Mouse (Mus musculus) liver (tissue): Measurements from ENCODE around the gene Yes1.
A peak's percentile ranks its signal among the peaks of the same experiment; 100 is the strongest.
"Not testable (repeated sequence)": the region's sequence is repeated elsewhere in the genome, so short reads cannot be mapped to it uniquely, and the experiment has no call there.

Experiments
- DNase-seq: peaks from one replicate; pipeline ENCODE4 v3.0.0-alpha.2; 2020; ENCODE audit warnings: mixed read lengths

Yes1 gene

DNA sequence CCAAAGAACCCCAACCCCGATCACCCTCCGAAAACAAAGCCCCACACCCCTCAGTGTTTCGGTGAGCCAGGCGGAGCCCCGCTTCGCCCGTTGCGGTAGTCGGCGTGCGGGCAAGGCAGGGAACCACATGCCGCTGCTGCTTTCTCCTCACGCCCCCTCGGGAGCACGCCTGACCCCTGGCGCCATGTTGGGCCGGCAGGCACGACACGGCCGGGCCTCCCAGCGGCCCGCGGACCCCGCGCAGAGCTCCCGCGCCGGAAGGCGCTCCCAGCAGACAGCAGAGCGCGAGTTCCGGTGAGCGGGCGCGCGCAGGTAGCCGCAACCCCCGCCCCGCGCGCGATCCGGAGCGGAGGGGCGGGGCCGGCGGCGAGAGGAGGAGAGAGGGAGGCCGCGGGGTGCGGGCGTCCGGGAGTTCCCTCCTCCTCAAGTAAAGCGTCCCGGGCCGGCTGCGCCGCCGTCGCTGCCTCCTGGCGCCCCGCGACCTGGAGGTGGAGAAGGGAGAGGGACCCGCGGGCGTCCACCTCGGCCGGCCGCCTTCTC lies at the start of gene Yes1:
Yes1 (plus strand) TSS at position 371 of the 540 bp plus-strand sequence.
- DNase-seq, result peak; percentile 86

GRCm38 (mm10) chr5:32564697-32565096 lies 46.3 kb upstream of the Yes1 start:
- no peak for DNase-seq

DNA sequence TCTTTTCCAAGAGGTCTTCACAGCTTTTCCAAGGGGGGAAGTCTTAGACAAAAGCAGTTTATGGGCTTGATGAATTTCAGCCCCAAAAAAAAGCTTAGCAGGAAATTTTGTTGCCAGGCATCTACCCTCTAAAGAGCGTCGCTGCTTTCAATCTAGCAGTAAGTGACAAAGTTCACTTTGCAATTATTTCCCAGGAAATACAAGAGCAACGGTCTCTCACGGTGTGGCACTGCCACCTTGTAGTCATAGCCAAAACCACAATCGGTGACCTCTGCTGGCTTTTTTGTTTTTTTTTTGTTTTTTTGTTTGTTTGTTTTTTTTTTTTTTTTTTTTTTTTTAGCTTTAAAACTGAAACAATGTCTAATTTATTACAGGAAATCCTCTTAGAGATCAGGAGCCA lies 39.2 kb upstream of the Yes1 start:
- no peak for DNase-seq

- peak; percentile 19 for DNase-seq
Measured at GRCm38 (mm10) chr5:32588136-32588535, 22.8 kb upstream of the Yes1 start.

- DNase-seq, result no peak
Measured at GRCm38 (mm10) chr5:32593793-32594192, 17.2 kb upstream of the Yes1 start.

GRCm38 (mm10) chr5:32594358-32594757 lies 16.6 kb upstream of the Yes1 start:
- no peak for DNase-seq

DNA sequence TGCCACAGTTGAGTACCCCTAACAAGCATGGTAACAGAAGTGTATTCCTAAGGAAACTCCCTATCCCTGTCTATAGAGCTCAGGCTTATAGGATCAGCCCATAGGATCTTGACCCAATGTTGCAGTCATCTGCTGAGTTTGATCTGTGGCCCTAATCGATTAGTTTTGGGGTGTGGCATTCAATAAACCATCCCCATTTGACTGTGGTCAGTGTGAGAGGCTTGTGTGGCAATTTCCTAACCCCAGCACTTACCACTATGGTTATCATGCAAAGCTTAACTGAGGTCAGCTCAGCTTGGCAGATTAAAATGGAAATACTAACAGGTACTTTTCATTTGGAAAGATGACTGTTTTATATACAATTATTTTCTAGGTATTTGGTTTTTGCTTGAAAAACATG lies 5.1 kb upstream of the Yes1 start:
- DNase-seq, result no peak

GRCm38 (mm10) chr5:32607776-32608355 lies 3.1 kb upstream of the Yes1 start:
- DNase-seq, result no peak

GRCm38 (mm10) chr5:32608516-32608915 lies 2.5 kb upstream of the Yes1 start:
- no peak for DNase-seq

DNA sequence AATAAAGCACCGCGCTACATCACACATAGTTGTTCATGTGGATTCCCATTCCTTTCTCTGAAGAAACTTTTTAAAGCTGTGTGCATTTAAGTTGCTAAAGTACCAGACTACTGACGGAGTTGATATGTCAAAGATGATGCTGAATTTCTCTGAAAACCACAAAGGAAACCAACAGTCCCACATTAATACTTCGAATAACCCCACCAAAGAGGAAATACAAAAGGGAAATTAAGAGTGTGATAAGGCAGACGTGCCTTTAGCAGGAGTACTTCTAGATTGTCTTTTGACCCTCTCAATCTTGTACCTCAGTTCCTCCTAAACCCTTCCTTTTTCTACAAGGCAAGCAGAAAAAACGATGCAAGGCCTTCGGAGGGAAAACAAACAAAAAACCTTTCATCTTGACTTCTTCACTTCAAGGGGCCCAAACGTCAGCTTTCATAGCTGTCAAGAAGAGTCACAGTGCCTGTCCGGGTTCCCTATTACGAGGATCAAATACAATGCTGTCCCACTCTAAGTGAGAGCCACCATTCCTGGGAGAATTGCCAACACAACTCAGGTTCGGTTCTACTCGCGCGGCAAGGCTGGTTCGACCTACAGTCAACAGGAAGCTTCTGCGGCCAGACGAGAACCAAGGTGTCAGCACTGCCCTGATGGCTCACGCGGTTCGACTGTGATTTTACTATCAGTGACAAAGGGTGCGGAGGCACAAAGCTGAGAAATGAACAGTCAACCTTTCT lies 739 bp upstream of the Yes1 start:
- peak; percentile 27 for DNase-seq

DNA sequence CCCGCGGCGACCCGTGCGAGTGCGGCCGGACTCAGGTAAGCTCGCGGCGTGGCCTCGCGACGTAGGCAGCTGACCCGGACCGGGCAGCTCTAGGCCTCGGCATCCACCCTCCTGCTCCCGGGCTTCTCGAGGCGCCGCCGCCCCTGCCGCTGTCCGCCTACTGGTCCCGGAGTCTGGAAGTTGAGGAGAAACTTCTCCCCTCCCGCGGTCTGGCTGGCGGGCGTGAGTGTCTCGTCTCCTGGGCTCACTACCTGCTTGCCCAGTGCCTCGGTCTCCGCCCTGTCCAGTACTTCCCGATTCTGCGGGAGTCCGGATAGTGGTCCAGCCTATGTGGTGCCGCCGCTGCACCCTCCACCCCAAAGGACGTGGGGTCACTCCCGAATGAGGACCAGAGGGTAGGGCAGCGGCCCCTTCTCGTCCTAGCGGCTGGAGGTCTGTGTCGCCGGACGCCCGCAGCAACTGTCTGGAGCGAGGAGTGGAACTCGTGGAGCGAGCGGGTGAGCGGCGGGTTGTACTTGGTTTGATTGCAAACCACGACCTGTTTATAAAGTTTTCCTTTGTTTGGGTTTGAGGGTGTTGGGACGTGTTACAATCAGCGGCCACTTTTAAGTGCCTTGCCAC lies 480 bp downstream of the Yes1 start:
- DNase-seq, result peak; percentile 46

- no peak for DNase-seq
Measured at GRCm38 (mm10) chr5:32614291-32614690, 3.3 kb downstream of the Yes1 start.

- no peak for DNase-seq
Measured at GRCm38 (mm10) chr5:32614691-32615090, 3.7 kb downstream of the Yes1 start.

DNA sequence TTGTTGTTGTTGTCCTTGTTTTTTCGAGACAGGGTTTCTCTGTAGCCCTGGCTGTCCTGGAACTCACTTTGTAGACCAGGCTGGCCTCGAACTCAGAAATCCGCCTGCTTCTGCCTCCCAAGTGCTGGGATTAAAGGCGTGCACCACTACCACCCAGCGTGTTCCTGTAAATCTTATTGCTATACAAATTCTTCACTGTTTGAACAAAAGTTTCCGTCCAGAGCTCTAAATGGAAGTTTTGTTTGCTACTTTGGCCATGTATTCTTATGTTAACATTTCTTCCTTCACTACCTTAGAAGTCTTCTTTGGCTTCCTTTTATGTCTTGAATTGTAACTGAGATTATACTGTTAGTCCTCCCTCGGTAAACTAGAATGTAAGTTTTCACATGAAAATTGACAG lies 5.5 kb downstream of the Yes1 start:
- not testable (repeated sequence) for DNase-seq

GRCm38 (mm10) chr5:32617851-32618250 lies 6.9 kb downstream of the Yes1 start:
- no peak for DNase-seq

GRCm38 (mm10) chr5:32623649-32624048 lies 12.7 kb downstream of the Yes1 start:
- no peak for DNase-seq

DNA sequence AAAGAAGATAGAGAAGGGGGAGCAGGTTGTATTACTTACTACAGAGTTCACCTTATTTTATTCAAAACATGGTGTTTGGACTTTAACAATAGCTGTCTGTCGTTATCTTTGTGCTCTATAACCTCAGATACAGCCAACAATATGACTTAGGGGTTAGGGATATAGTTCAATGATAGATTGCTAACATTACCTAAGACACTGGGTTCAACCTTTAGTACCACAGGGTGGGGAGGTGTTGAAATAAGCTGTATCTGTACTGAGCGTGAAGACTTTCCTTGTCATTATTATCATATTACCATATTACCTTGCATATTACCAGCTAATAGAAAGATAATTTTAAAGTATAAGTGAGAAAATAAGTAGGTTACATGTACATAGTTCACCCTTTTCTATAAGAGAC lies 13.8 kb downstream of the Yes1 start:
- no peak for DNase-seq

DNA sequence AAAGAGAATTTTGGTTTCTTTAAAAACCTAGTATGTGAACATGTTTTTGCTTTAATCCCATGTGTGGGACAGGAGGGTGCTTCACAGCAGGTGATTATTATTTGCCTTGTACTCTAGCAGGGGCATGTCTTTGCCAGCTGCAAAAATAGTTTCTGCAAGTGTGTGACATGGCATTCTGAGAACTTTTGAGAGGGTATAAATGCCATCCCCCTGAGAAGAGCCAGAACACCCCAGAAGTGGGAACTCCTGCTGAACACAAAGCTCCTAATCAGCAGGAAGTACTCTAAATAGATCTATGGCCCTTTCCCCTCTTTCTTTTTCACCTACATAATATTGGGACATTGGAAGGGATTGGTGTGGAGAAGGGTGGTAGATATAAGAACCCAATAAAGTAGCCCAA lies 22.2 kb downstream of the Yes1 start:
- DNase-seq, result no peak

DNA sequence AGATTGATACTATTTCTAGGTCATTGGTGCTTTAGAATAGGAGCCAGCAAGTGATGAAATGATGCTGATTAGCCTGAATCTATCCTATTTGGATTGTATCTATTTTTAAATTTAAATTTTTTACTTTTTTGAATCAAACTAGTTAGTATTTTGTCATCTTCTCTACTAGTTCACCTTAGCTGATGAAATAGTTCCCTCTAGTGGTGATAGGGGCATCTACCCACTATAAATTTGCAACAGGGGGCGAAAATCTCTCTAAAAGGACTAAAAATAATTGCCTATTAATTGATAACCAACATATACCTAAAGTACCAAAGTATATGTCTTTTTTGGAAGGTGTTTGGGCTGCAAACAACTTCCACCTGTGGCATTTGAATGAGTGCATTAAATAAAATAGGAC lies 46.4 kb downstream of the Yes1 start:
- no peak for DNase-seq

GRCm38 (mm10) chr5:32682475-32682874 lies 71.5 kb downstream of the Yes1 start:
- DNase-seq, result no peak

DNA sequence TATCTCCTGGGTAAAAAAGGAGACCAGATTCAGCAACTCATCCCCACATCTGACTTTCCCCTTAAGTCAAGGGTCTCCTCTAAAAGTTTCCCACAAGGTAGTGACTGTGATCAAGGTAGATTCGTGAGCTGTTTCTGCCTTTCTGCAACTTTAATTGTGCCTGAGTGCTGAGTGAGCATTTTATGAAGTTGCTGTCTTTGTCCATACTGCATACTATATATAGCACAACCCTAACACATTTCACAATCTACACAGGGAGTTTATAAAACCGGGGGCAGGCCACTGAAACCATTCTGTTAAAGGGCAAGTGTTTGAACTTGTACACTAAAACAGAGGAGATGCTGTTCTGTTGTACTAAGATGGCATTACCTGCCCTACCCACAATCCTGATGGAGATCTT lies 82.4 kb downstream of the Yes1 start:
- no peak for DNase-seq

GRCm38 (mm10) chr5:32697208-32697867 lies 86.4 kb downstream of the Yes1 start:
- DNase-seq, result no peak

DNA sequence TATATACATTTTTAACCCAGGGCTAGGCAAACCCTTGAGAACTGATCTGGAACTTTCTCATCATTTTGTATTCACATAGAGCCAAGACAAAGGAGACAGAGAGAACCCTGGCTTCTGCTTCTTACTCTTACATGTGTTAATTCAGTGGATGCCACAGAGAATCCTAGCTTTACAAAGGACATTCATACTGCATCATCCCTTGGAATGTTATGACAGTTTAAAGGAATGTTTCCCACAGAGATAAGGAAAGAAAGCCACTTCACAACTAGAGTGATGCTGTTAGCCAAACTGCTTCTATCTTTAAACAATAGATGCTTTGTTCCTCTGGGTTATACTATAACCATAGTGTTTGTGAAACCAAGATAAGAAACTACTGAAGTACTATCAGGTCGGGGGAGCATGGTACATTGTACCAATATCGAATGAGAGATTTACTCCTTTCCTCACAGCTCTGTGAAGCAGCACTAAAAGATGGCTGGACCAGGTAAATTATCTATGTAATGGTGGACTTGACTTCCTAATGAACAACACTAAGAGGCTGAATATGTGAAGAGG lies 95.3 kb downstream of the Yes1 start:
- no peak for DNase-seq
